Mouse (Mus musculus) MEL (cell line): ENCODE data around the gene Wfdc12. TPM values are rescaled to one million over a fixed set of nuclear protein-coding genes. Genes with fewer than 3 reads are reported as not detected.

Experiments
- DNase-seq: peaks from one replicate; pipeline ENCODE4 v3.0.0; 2011; ENCODE audit warnings: low read depth, low spot score
- H3K27ac ChIP-seq: 2 replicates; pipeline ENCODE4 v1.5.1; 2012; ENCODE audit warnings: low read depth, mild to moderate bottlenecking, control low read depth, low read length, moderate library complexity; ENCODE audit not compliant: control insufficient read depth
- H3K27me3 ChIP-seq, 2 experiments: fragments of 150-350 bp in 1 of 2; sonication (generic) in 1 of 2; 2 replicates each; pipeline ENCODE4 v1.6.1; 2012; ENCODE audit warnings: low read length in 2 of 2, mild to moderate bottlenecking in 2 of 2, improper control_type of control experiment in 1 of 2, moderate library complexity in 1 of 2; ENCODE audit not compliant: insufficient read depth in 2 of 2, control insufficient read depth in 1 of 2
- H3K36me3 ChIP-seq, 2 experiments: 2 replicates each; pipeline ENCODE4 v1.6.1; 2012 to 2014; ENCODE audit warnings: low read length in 2 of 2, improper control_type of control experiment in 1 of 2, inconsistent platforms in 1 of 2, mild to moderate bottlenecking in 1 of 2; ENCODE audit not compliant: insufficient read depth in 2 of 2, control insufficient read depth in 1 of 2
- H3K4me1 ChIP-seq, 2 experiments: fragments of 150-350 bp in 1 of 2; sonication (generic) in 1 of 2; 2 replicates each; pipeline ENCODE4 v1.6.1; 2012; ENCODE audit warnings: low read length in 2 of 2, improper control_type of control experiment in 1 of 2, mild to moderate bottlenecking in 1 of 2; ENCODE audit not compliant: insufficient read depth in 2 of 2, control insufficient read depth in 1 of 2
- H3K4me3 ChIP-seq, 2 experiments: fragments of 150-350 bp in 1 of 2; sonication (generic) in 1 of 2; 2 replicates each; pipeline ENCODE4 v1.5.1; 2012; ENCODE audit warnings: low read depth in 2 of 2, low read length in 2 of 2, mild to moderate bottlenecking in 2 of 2, moderate library complexity in 2 of 2, control low read depth in 1 of 2, improper control_type of control experiment in 1 of 2; ENCODE audit not compliant: control insufficient read depth in 1 of 2, insufficient read depth in 1 of 2
- H3K79me2 ChIP-seq: 2 replicates; pipeline ENCODE4 v1.6.1; 2012; ENCODE audit warnings: mild to moderate bottlenecking, low read length, moderate library complexity; ENCODE audit not compliant: control insufficient read depth, poor library complexity, insufficient read depth
- H3K9ac ChIP-seq: 2 replicates; pipeline ENCODE4 v1.6.1; 2012; ENCODE audit warnings: low read depth, mild to moderate bottlenecking, control low read depth, low read length, moderate library complexity; ENCODE audit not compliant: control insufficient read depth, poor library complexity, severe bottlenecking
- H3K9me3 ChIP-seq: fragments of 150-350 bp; sonication (generic); replicated peaks from 2 replicates; pipeline ENCODE4 v1.6.1; 2012; ENCODE audit warnings: mild to moderate bottlenecking, low read length, improper control_type of control experiment, moderate library complexity; ENCODE audit not compliant: insufficient read depth
- CHD1 ChIP-seq: IDR thresholded peaks from 2 replicates; pipeline ENCODE4 v1.6.1; 2012; ENCODE audit warnings: low read depth, mild to moderate bottlenecking, inconsistent platforms, low read length, improper control_type of control experiment
- E2F4 ChIP-seq: IDR thresholded peaks from 2 replicates; pipeline ENCODE4 v1.6.1; 2011; ENCODE audit warnings: low read depth, low read length, improper control_type of control experiment, borderline replicate concordance
- ELF1 ChIP-seq: IDR thresholded peaks from 2 replicates; pipeline ENCODE4 v1.6.1; 2014; ENCODE audit warnings: low read depth, mild to moderate bottlenecking, inconsistent platforms, low read length, improper control_type of control experiment, moderate library complexity
- EP300 ChIP-seq, 2 experiments: IDR thresholded peaks; 2 replicates each; pipeline ENCODE4 v1.6.1; 2011; ENCODE audit warnings: improper control_type of control experiment in 2 of 2, low read length in 2 of 2, low read depth in 1 of 2, mild to moderate bottlenecking in 1 of 2
- ETS1 ChIP-seq: IDR thresholded peaks from 2 replicates; pipeline ENCODE4 v1.6.1; 2012; ENCODE audit warnings: low read depth, mild to moderate bottlenecking, inconsistent platforms, low read length, improper control_type of control experiment, moderate library complexity
- GABPA ChIP-seq: IDR thresholded peaks from 2 replicates; pipeline ENCODE4 v1.6.1; 2012; ENCODE audit warnings: low read depth, mild to moderate bottlenecking, inconsistent platforms, low read length, improper control_type of control experiment, moderate library complexity
- GATA1 ChIP-seq: IDR thresholded peaks from 2 replicates; pipeline ENCODE4 v1.6.1; 2011; ENCODE audit warnings: low read depth, low read length, improper control_type of control experiment
- HCFC1 ChIP-seq: IDR thresholded peaks from 2 replicates; pipeline ENCODE4 v1.6.1; 2012; ENCODE audit warnings: low read depth, mild to moderate bottlenecking, inconsistent platforms, low read length, improper control_type of control experiment, moderate library complexity
- KAT2A ChIP-seq: conservative IDR thresholded peaks from 2 replicates; pipeline ENCODE4 v1.6.1; 2012; ENCODE audit warnings: low read depth, low read length, improper control_type of control experiment, inconsistent platforms
- MAFK ChIP-seq: IDR thresholded peaks from 2 replicates; pipeline ENCODE4 v1.6.1; 2011; ENCODE audit warnings: low read depth, mild to moderate bottlenecking, low read length, improper control_type of control experiment, borderline replicate concordance
- MAX ChIP-seq: IDR thresholded peaks from 2 replicates; pipeline ENCODE4 v1.6.1; 2011; ENCODE audit warnings: low read length, improper control_type of control experiment
- MAZ ChIP-seq: IDR thresholded peaks from 2 replicates; pipeline ENCODE4 v1.6.1; 2012; ENCODE audit warnings: low read depth, mild to moderate bottlenecking, inconsistent platforms, low read length, improper control_type of control experiment
- MYC ChIP-seq: IDR thresholded peaks from 2 replicates; pipeline ENCODE4 v1.6.1; 2011; ENCODE audit warnings: low read depth, mild to moderate bottlenecking, low read length, improper control_type of control experiment, moderate library complexity
- POLR2A ChIP-seq, 2 experiments: IDR thresholded peaks; 2 replicates each; pipeline ENCODE4 v1.6.1; 2011 to 2012; ENCODE audit warnings: low read length in 2 of 2, mild to moderate bottlenecking in 2 of 2, control low read depth in 1 of 2, improper control_type of control experiment in 1 of 2, low read depth in 1 of 2, moderate library complexity in 1 of 2; ENCODE audit not compliant: control insufficient read depth in 1 of 2, insufficient read depth in 1 of 2, poor library complexity in 1 of 2
- SIN3A ChIP-seq: IDR thresholded peaks from 2 replicates; pipeline ENCODE4 v1.6.1; 2012; ENCODE audit warnings: low read length, improper control_type of control experiment, inconsistent platforms
- SMC3 ChIP-seq: IDR thresholded peaks from 2 replicates; pipeline ENCODE4 v1.6.1; 2011; ENCODE audit warnings: low read depth, low read length, improper control_type of control experiment
- TCF12 ChIP-seq: IDR thresholded peaks from 2 replicates; pipeline ENCODE4 v1.6.1; 2014; ENCODE audit warnings: low read depth, mild to moderate bottlenecking, inconsistent platforms, low read length, improper control_type of control experiment, moderate library complexity
- USF1 ChIP-seq: IDR thresholded peaks from 2 replicates; pipeline ENCODE4 v1.6.1; 2014; ENCODE audit warnings: low read depth, mild to moderate bottlenecking, inconsistent platforms, low read length, improper control_type of control experiment, moderate library complexity
- polyA plus RNA-seq, 2 experiments: library from polyadenylated mRNA; stranded (reverse) in 1 of 2; unstranded in 1 of 2; fragments of >175 nt in 1 of 2; fragments of >200 nt in 1 of 2; gene quantifications; 2 replicates each; pipeline versions ENCODE4 v1.2.1 to v1.2.4; 2012; ENCODE audit warnings: low replicate concordance in 2 of 2, low read depth in 1 of 2; ENCODE audit not compliant: insufficient read length in 2 of 2, insufficient read depth in 1 of 2, missing spikeins in 1 of 2
- total RNA-seq: library from RNA; depleted of rRNA; stranded (reverse); fragments of 300-350 nt; gene quantifications from 2 replicates; pipeline ENCODE4 v1.2.3, GENCODE M21; 2012

The Wfdc12 gene
- total and polyA plus RNA-seq, 3 experiments: 0.10 TPM; not detected in 2

- H3K9ac ChIP-seq: no peak overlapping the region
- no peak overlapping the region for H3K27ac ChIP-seq
- no peaks in the 10 kb centered on the region for H3K36me3 ChIP-seq
- no peaks in the 10 kb centered on the region for H3K4me1 ChIP-seq
- DNase-seq: no peak
- no peaks in the 10 kb centered on the region for H3K79me2 ChIP-seq
- TF ChIP-seq POLR2A (IDR thresholded peaks at IDR 0.05; ENCODE audit: control insufficient read depth in 1 of 2, insufficient read depth in 1 of 2, low read depth in 1 of 2, low read length in 2 of 2, poor library complexity in 1 of 2) (no peak), MAFK (no peak), USF1 (no peak), E2F4 (no peak), MAZ (no peak)
- TF ChIP-seq, all 39 proteins: peak for 0
- Histone ChIP-seq H3K27me3 (peaks cover 0 to 3% of the 10 kb centered on the region in 2 experiments; a peak in 3 of 4 replicates), H3K9me3 (no peaks in the 10 kb centered on the region), H3K4me3 (no peak overlapping the region)
These were observed 28.8 kb downstream of the Wfdc12 start for GRCm38 (mm10) chr2:164161515-164162055.

- H3K36me3 ChIP-seq: peaks cover 0 to 1% of the 10 kb centered on the region in 2 experiments; a peak in 1 of 4 replicates
- H3K9me3 ChIP-seq: no peaks in the 10 kb centered on the region
- TF ChIP-seq SIN3A (no peak), KAT2A (no peak), TCF12 (no peak), EP300 (IDR thresholded peaks at IDR 0.05; ENCODE audit: low read depth in 1 of 2, low read length in 2 of 2) (no peak), MAX (no peak), ELF1 (no peak), MAFK (no peak), MAZ (no peak), GABPA (no peak), GATA1 (no peak), SMC3 (no peak), HCFC1 (no peak), CHD1 (no peak)
- no peaks in the 10 kb centered on the region for H3K79me2 ChIP-seq
- no peak overlapping the region for H3K4me3 ChIP-seq
- H3K27ac ChIP-seq: no peak overlapping the region
- no peak for DNase-seq
- no peaks in the 10 kb centered on the region for H3K4me1 ChIP-seq
- H3K27me3 ChIP-seq: no peaks in the 10 kb centered on the region
- H3K9ac ChIP-seq: no peak overlapping the region
These were observed 31.6 kb downstream of the Wfdc12 start for GRCm38 (mm10) chr2:164158838-164159237.

DNA sequence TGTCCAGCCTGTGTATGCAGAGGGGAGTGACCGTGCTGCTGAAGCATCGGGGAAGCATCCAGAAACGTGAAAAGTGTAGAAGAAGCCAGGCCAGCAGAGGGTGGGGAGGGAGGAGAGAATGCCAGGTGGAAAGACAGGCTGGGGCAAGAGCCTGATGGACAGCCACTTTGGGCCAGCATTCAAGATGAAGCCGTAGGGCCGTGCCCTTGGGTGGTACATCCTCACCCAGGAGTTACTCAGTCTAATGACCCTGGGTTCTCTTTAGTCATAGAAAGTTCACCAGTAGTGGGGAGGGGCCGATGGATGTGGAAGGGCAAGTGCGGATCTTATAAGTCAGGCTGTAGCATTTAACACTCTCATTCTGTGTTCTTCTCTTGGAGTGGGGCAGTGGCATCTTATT lies 34.2 kb downstream of the Wfdc12 start:
- TF ChIP-seq ELF1: no peak
- TF ChIP-seq ETS1: no peak
- no peak for TF ChIP-seq GABPA
- no peak for TF ChIP-seq MYC
- Histone ChIP-seq H3K36me3 (peaks cover 0 to 5% of the 10 kb centered on the region in 2 experiments; a peak in 2 of 4 replicates), H3K27ac (no peak overlapping the region)

More for the DNA sequence above, 34.2 kb downstream of the Wfdc12 start:
- no peak overlapping the region for H3K9ac ChIP-seq
- H3K27me3 ChIP-seq: no peaks in the 10 kb centered on the region
- no peaks in the 10 kb centered on the region for H3K79me2 ChIP-seq
- H3K9me3 ChIP-seq: no peaks in the 10 kb centered on the region
- H3K4me3 ChIP-seq: no peak overlapping the region
- no peaks in the 10 kb centered on the region for H3K4me1 ChIP-seq
- no peak for DNase-seq
